Mouse (Mus musculus): ENCODE measurements at regions not wholly inside any gene's neighbourhood (a gene's known extent, or its start where the extent isn't known, plus 50 kb on each side); places are given as distances from the start of the nearest gene placed in this dataset.

DNA sequence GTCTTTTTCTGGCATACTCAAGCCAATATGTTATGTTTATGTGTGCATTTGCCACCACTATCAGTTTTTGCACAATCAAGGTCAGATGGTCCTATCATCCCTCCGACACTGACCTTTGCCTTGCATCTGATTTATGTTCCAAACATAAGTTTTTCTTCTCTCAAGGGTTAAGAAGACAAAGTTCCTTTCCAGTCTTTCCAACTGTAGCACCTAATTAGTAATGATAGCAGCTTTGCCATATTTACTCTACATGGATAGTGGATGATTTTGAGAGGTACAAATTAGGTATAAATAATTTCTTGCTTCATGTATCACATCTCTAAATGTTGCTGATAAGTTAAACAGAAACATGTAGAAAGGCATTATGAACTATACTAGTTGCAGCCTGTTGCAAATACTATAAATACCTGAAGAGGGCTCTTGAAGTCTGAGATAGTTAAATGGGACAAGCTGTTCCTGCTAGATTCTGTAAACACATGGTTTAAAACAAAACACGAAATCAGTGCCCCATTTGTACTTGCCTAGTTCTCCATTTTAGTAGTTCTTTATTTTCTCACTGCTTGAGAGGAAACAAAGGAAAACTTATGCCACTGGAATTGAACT lies 141.4 kb upstream of the Slco6d1 start:
- Histone ChIP-seq H3K36me3 (ENCODE audit: control insufficient read depth, insufficient read depth, low read length, poor library complexity, severe bottlenecking) (no peaks in the 10 kb centered on the region), H3K4me1 (ENCODE audit: control insufficient read depth in 2 of 2, insufficient read depth in 2 of 2, low read length in 2 of 2, poor library complexity in 1 of 2) (no peaks in the 10 kb centered on the region), H3K4me3 (ENCODE audit: insufficient read depth in 1 of 2, low read depth in 1 of 2, low read length in 2 of 2, poor library complexity in 1 of 2, severe bottlenecking in 1 of 2) (no peak overlapping the region), H3K9ac (ENCODE audit: insufficient read depth, low read depth, low read length, poor library complexity, severe bottlenecking) (no peak overlapping the region), H3K27ac (ENCODE audit: insufficient read depth, low read depth, low read length, poor library complexity, severe bottlenecking) (no peak overlapping the region), H3K9me3 (ENCODE audit: control insufficient read depth, insufficient read depth, low read depth, low read length) (no peaks in the 10 kb centered on the region)
- in situ Hi-C loops (cut with MboI; ENCODE audit: low sequenced_read_pairs in 2 of 2, unreplicated experiment in 2 of 2) = no loop called here
- DNase-seq (ENCODE audit: low read depth, low spot score) = no peak
- TF ChIP-seq CHD2 (IDR thresholded peaks at IDR 0.05; ENCODE audit: low read depth, low read length) (no peak), MAFK (IDR thresholded peaks at IDR 0.05; ENCODE audit: insufficient read depth, low read depth, low read length) (no peak), ZNF384 (IDR thresholded peaks at IDR 0.05; ENCODE audit: low read depth, low read length) (no peak), HCFC1 (IDR thresholded peaks at IDR 0.05; ENCODE audit: borderline replicate concordance, insufficient read depth, low read length) (no peak), ZC3H11A (IDR thresholded peaks at IDR 0.05; ENCODE audit: borderline replicate concordance, low read depth, low read length) (no peak)

DNA sequence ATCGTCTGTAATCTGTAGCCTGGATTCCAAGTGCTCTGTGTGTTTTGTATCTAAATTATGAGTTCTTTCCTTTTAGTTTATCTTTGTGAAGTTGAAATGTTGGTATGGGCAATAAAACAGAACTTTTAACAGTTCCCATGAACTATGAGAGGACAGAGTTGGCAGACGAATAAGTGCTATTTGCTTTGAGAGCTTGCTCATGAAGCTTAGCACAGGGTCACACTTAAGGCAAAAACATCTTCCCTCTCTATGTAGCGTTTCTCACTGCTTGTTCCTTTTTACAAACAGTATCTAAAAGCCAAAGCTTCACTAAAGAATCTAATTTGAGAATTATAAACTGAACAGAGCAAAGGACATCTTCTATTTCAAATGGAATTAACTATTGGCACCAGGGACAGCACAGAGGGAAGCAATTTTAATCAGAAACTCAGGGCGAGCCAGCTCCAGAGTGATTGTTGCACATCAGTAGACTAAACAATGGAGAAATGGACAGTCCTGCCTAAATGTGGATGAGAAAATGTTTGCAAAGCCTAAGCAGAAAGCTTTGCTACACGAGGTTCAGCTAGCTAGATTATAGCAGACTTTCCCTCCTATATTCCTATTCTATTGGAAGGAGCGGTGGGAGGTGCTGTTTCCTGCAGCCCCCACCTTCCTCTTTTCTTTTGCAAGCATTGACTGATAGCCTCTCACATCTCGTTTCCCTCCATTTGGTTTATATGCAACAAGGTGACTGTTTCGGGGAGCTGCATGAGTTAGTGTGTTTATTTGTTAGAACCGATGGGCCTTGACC lies 140.5 kb upstream of the Slco6d1 start:
- no peak overlapping the region for H3K9ac ChIP-seq (ENCODE audit: insufficient read depth, low read depth, low read length, poor library complexity, severe bottlenecking)
- H3K36me3 ChIP-seq (ENCODE audit: control insufficient read depth, insufficient read depth, low read length, poor library complexity, severe bottlenecking) = no peaks in the 10 kb centered on the region
- in situ Hi-C loops (cut with MboI; ENCODE audit: low sequenced_read_pairs in 2 of 2, unreplicated experiment in 2 of 2) = no loop called here
- no peaks in the 10 kb centered on the region for H3K4me1 ChIP-seq (ENCODE audit: control insufficient read depth in 2 of 2, insufficient read depth in 2 of 2, low read length in 2 of 2, poor library complexity in 1 of 2)
- DNase-seq (ENCODE audit: low read depth, low spot score) = no peak
- H3K4me3 ChIP-seq (ENCODE audit: insufficient read depth in 1 of 2, low read depth in 1 of 2, low read length in 2 of 2, poor library complexity in 1 of 2, severe bottlenecking in 1 of 2) = no peak overlapping the region
- no peaks in the 10 kb centered on the region for H3K9me3 ChIP-seq (ENCODE audit: control insufficient read depth, insufficient read depth, low read depth, low read length)
- TF ChIP-seq HCFC1 (IDR thresholded peaks at IDR 0.05; ENCODE audit: borderline replicate concordance, insufficient read depth, low read length) (no peak), CHD2 (IDR thresholded peaks at IDR 0.05; ENCODE audit: low read depth, low read length) (no peak), MAFK (IDR thresholded peaks at IDR 0.05; ENCODE audit: insufficient read depth, low read depth, low read length) (no peak), ZNF384 (IDR thresholded peaks at IDR 0.05; ENCODE audit: low read depth, low read length) (no peak), ZC3H11A (IDR thresholded peaks at IDR 0.05; ENCODE audit: borderline replicate concordance, low read depth, low read length) (no peak)
- no peak overlapping the region for H3K27ac ChIP-seq (ENCODE audit: insufficient read depth, low read depth, low read length, poor library complexity, severe bottlenecking)

DNA sequence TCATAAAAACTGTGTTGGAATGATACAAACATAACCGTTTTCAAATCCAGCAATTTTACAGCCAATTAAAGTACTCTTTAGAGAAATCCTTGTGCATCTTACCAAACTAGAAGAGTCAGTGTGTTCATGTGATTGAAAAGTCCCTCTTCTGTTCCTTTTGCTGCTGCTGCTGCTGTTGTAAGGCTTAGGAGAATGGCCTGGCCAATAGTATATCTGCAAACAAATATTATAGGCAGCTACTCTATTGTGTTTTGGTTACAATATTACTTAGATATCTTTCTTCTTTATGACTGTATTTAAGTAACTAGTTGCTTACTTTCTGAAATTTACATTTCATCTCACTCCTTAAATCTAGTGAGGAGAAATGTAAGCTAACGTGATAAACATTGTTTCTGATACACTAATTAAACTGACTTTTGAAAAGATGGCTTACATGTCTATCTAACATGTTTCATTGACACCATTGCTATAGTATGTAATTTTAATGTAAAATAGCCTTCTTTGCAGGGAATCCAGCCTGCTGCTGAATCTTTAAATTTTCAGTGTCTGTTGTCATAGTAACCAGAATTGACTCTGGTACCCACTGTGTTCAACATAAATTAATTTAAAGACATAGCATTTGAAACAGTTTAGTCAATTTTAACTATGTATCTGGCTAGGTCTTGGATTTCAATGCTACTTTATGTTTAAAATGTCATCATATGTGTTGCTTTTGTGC lies 139.7 kb upstream of the Slco6d1 start:
- TF ChIP-seq MAFK (IDR thresholded peaks at IDR 0.05; ENCODE audit: insufficient read depth, low read depth, low read length) (no peak), CHD2 (IDR thresholded peaks at IDR 0.05; ENCODE audit: low read depth, low read length) (no peak), ZNF384 (IDR thresholded peaks at IDR 0.05; ENCODE audit: low read depth, low read length) (no peak), HCFC1 (IDR thresholded peaks at IDR 0.05; ENCODE audit: borderline replicate concordance, insufficient read depth, low read length) (no peak), ZC3H11A (IDR thresholded peaks at IDR 0.05; ENCODE audit: borderline replicate concordance, low read depth, low read length) (no peak)
- H3K4me3 ChIP-seq (ENCODE audit: insufficient read depth in 1 of 2, low read depth in 1 of 2, low read length in 2 of 2, poor library complexity in 1 of 2, severe bottlenecking in 1 of 2) = no peak overlapping the region
- H3K36me3 ChIP-seq (ENCODE audit: control insufficient read depth, insufficient read depth, low read length, poor library complexity, severe bottlenecking) = no peaks in the 10 kb centered on the region
- H3K27ac ChIP-seq (ENCODE audit: insufficient read depth, low read depth, low read length, poor library complexity, severe bottlenecking) = no peak overlapping the region
- in situ Hi-C loops (cut with MboI; ENCODE audit: low sequenced_read_pairs in 2 of 2, unreplicated experiment in 2 of 2) = no loop called here
- no peaks in the 10 kb centered on the region for H3K4me1 ChIP-seq (ENCODE audit: control insufficient read depth in 2 of 2, insufficient read depth in 2 of 2, low read length in 2 of 2, poor library complexity in 1 of 2)
- DNase-seq (ENCODE audit: low read depth, low spot score) = no peak
- no peak overlapping the region for H3K9ac ChIP-seq (ENCODE audit: insufficient read depth, low read depth, low read length, poor library complexity, severe bottlenecking)
- H3K9me3 ChIP-seq (ENCODE audit: control insufficient read depth, insufficient read depth, low read depth, low read length) = no peaks in the 10 kb centered on the region

DNA sequence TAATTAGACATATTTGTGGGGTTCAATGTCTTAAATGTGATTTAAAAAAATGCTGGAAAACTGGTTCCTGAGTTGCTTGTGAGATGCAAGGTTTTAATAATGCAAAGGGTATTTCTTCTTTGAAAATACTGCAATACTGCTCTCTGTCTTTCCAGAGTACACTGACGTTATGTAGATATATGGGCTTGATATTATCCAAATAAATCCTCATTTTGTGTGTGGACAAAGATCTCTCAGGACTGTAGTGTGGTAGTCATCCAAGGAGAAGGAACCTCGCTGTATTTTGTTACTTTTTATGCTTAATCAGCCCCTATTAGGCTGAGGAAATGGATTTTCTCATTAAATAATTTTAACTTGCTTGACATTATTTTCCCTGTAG lies 139.2 kb upstream of the Slco6d1 start:
- Histone ChIP-seq H3K4me3 (ENCODE audit: insufficient read depth in 1 of 2, low read depth in 1 of 2, low read length in 2 of 2, poor library complexity in 1 of 2, severe bottlenecking in 1 of 2) (no peak overlapping the region), H3K9ac (ENCODE audit: insufficient read depth, low read depth, low read length, poor library complexity, severe bottlenecking) (no peak overlapping the region), H3K9me3 (ENCODE audit: control insufficient read depth, insufficient read depth, low read depth, low read length) (no peaks in the 10 kb centered on the region), H3K4me1 (ENCODE audit: control insufficient read depth in 2 of 2, insufficient read depth in 2 of 2, low read length in 2 of 2, poor library complexity in 1 of 2) (no peaks in the 10 kb centered on the region), H3K27ac (ENCODE audit: insufficient read depth, low read depth, low read length, poor library complexity, severe bottlenecking) (no peak overlapping the region), H3K36me3 (ENCODE audit: control insufficient read depth, insufficient read depth, low read length, poor library complexity, severe bottlenecking) (no peaks in the 10 kb centered on the region)
- TF ChIP-seq HCFC1 (IDR thresholded peaks at IDR 0.05; ENCODE audit: borderline replicate concordance, insufficient read depth, low read length) (no peak), ZC3H11A (IDR thresholded peaks at IDR 0.05; ENCODE audit: borderline replicate concordance, low read depth, low read length) (no peak), MAFK (IDR thresholded peaks at IDR 0.05; ENCODE audit: insufficient read depth, low read depth, low read length) (no peak), CHD2 (IDR thresholded peaks at IDR 0.05; ENCODE audit: low read depth, low read length) (no peak), ZNF384 (IDR thresholded peaks at IDR 0.05; ENCODE audit: low read depth, low read length) (no peak)
- no peak for DNase-seq (ENCODE audit: low read depth, low spot score)
- in situ Hi-C loops (cut with MboI; ENCODE audit: low sequenced_read_pairs in 2 of 2, unreplicated experiment in 2 of 2) = no loop called here
